Mouse (Mus musculus): ENCODE results near the gene Snip1.

Snip1 gene

DNA sequence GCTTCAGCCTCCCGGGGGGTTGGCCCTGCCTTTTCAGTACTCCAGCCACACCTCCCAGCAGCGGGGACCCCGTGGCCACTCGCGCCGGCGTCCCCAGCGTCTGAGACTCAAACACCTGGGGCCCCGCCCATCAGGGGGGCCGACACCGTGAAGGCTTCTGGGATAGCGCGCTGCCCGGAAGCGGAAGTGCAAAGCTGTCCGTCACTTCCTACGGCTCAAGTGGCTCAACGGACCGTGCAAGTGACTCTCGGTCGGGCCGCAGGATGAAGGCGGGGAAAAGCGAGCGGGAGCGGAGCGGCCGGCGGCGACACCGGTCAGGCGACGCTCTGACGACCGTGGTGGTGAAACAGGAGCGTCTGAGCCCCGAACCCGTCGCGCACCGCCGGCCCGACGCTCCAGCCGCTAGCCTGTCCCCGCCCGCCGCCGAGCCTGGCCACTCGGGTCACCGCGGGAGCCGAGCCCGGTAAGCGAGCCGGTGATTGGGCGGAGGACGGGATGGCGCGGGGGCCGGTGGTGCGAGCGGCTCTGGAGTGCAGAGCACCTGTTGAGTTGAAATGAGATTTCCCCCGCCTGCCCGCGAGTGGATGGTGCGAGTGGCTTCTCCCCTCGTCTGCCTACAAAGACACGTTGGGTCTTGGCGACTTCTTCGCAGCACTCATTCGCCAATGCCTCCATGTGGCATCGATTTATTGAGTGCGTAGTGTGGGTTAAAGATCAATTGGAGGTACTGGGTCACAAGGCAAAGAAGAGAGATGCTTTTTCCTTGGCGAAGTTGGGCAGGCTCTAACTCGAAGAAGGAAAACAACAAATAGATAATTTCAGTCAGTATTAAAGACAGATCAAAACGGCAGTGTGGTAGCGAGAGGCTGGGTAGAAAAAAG lies at the start of gene Snip1:
TSS of gene Snip1 (plus strand) at position 183 of the 881 bp plus-strand sequence.
- DNase-seq (ENCODE audit: low spot score in 2 of 2) = peak; percentile 95

DNA sequence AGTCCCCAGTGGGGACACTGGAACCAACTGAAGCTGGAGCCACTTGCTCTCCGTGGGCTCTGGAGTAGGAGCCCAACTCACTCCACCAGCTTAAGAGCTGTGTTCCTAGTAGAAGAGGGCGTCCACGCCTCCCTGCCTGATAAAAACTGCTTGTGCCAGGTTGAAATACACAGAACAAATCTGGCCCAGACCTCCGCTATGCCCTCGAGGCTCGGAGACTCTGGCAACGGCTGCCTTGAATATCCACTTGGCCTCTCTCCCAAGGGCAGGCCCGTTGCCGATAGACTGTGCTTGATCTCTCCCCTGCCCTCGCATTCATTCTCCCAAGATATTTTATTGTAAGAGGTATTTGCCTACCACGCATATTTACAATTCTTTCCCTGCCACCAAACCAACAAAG lies 49.0 kb upstream of the Snip1 start:
- no peak for DNase-seq (ENCODE audit: low spot score in 2 of 2)

- peak in 1 of 2 experiments; percentile 42 for DNase-seq (ENCODE audit: low spot score in 2 of 2)
Measured at GRCm38 (mm10) chr4:125020780-125021538, 45.5 kb upstream of the Snip1 start.

- DNase-seq (ENCODE audit: low spot score in 2 of 2) = peak; percentile 95 to 96
Measured at GRCm38 (mm10) chr4:125029891-125030614, 36.4 kb upstream of the Snip1 start.

DNA sequence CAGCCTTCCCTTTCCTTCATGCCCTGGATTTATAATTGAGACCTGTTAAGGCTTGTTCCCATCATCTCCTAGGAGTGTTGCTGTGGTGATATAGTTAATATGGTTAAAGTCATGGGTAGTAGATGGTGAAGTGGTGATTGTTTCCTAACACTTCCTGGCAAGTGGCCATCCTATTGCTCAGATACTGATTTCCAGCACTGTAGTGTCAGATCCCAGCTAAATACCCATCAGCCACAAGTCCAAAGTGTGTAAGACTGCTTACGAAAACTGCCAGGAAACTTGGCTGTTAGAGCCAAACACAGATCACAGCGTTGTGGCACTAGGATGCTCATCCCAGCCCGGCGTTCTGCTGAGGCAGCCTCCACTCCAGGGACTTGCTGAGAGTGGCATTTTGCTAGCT lies 32.1 kb upstream of the Snip1 start:
- DNase-seq (ENCODE audit: low spot score in 2 of 2) = no peak

GRCm38 (mm10) chr4:125044454-125044853 lies 22.0 kb upstream of the Snip1 start:
- no peak for DNase-seq (ENCODE audit: low spot score in 2 of 2)

DNA sequence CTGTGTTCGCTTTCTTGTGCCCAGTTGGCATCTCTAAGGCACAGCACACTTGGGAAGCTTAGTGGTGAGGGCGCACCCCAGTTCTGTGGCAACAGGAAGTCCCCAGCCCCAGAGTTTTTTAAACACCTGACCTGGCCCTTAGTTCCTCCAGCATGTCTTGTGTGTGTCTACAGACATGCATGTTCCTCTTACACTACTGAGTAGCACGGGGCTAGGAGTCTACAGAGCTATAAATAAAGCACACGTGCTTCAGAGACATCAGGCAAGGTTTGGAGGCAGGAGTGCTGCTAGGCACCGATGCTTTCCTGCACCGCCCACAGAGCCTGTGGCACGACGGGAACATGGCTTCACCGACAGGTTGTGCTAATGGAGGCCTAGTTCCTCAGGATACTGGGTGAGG lies 11.1 kb upstream of the Snip1 start:
- DNase-seq (ENCODE audit: low spot score in 2 of 2) = peak in 1 of 2 experiments; percentile 33

DNA sequence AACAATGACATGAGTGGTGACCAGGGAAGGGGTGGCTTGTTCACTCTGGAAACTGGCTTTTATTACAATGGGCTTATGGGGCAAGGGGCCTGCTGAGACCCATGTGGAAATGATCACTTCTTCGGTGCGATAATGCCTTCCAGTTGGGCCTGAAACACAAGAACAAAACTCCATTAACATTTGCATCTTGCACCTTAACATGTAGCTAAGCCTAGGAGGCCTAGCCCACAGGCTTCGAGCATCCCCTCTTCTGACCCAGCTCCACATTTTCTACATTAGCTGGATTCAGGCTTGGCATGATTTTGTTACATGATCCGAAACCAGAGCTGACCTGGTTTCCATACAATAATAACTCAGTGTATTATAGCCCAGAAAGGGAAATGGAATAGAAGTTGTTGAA lies 10.0 kb upstream of the Snip1 start:
- DNase-seq (ENCODE audit: low spot score in 2 of 2) = no peak

- DNase-seq (ENCODE audit: low spot score in 2 of 2) = no peak
Measured at GRCm38 (mm10) chr4:125057273-125057672, 9.2 kb upstream of the Snip1 start.

GRCm38 (mm10) chr4:125058033-125058432 lies 8.4 kb upstream of the Snip1 start:
- DNase-seq (ENCODE audit: low spot score in 2 of 2) = no peak

DNA sequence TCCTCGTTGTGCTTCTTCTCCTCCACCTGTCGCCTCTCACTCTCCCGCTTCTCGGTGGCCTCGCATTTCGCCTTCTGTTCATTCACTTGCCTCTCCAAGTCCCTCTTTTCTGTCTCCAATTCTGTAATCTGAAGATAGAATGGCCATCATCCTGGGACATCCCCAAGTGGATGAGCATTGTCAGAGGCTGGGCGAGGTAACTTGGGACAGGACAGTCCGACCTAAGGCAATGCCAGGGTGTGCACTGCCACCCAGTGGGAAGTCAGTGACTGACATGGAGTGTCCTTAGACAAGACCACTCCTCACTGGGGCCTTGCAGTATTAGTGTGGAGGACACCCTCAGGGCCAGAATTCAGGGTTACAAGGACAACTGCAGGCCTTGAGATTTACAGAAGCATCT lies 7.4 kb upstream of the Snip1 start:
- peak; percentile 61 to 71 for DNase-seq (ENCODE audit: low spot score in 2 of 2)

GRCm38 (mm10) chr4:125063829-125064228 lies 2.6 kb upstream of the Snip1 start:
- DNase-seq (ENCODE audit: low spot score in 2 of 2) = no peak

- peak; percentile 48 to 54 for DNase-seq (ENCODE audit: low spot score in 2 of 2)
Measured at GRCm38 (mm10) chr4:125065517-125066307, 760 bp upstream of the Snip1 start, which contains the start of gene Dnali1. TSS of gene Dnali1 (minus strand) at chr4:125065703.

DNA sequence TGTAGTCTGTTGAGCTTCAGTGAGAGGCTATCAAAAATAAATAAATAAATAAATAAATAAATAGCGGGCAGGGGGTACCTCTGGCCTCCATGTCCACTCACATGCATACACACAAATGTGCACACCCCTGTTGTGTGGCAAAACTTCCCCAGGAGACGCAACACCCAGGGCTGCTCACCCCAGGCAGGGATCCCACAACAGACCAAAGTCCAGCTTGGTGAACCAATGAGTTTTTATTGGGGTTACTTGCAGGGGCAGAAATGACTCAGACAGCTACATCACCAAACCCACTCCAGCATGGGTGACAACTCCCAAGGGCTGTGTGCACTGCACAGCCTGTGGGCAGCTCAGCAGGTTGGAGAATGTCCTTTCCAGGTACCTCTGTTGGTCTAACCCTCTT lies 11.2 kb downstream of the Snip1 start:
- DNase-seq (ENCODE audit: low spot score in 2 of 2) = no peak

DNA sequence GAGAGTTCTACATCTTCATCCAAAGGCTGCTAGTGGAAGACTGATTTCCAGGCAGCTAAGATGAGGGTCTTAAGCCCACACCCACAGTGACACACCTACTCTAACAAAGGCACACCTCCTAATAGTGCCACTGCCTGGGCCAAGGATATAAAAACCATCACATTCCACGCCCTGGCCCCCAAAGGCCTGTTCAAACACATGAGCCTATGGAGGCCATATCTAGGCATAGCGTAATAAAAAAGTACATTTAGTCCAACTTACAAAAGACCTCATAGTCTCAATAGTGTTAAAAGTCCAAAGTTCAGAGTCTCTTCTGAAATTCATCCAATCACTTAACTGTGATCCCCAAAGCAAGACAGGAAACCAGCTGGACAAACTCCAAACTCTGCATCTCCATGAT lies 12.2 kb downstream of the Snip1 start:
- DNase-seq (ENCODE audit: low spot score in 2 of 2) = no peak

DNA sequence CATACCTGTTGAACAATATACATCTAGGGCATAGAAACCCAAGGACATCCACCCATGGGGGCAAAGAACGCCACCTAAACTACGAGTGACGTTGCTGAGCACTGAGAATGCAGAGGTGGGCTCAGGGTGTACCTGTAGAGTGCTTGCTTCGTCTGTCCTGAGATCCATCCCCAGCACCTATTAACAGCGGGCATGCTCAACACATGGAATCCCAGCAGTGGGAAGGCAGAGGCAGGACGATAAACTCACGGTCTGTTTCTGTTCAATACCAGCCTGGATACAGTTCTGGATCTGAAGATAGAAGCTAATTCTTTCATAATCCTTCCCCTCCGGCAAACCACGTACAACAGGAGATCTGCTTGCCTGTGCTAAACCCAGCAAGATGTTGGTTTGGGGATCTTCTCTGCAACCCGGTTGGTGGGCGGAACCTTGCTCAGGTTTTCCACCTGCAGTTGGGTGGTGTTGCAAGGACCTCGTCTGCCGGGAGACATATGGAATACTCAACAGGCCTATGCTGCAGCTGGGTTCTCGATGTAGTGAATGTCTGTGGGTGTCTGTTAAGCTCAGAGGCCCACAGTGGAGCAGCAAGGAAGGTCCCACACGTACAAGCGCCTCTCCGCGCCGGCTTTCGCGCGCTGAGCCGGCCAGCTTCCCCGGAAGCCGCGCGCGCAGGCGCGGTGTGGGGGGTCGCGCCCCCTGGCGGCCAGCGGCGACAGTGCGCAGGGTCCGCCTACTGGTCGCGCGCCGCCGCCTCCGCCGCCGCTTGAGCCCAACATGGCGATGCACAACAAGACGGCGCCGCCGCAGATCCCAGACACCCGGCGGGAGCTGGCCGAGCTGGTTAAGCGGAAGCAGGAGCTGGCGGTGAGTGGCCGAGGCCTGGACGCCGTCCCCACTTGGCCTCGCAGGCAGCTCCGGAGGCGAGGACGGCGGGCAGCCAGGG lies 18.2 kb downstream of the Snip1 start, which contains the start of gene Meaf6:
TSS of gene Meaf6 (plus strand) at position 732 of the 943 bp plus-strand sequence.
- peak; percentile 92 to 94 for DNase-seq (ENCODE audit: low spot score in 2 of 2)

DNA sequence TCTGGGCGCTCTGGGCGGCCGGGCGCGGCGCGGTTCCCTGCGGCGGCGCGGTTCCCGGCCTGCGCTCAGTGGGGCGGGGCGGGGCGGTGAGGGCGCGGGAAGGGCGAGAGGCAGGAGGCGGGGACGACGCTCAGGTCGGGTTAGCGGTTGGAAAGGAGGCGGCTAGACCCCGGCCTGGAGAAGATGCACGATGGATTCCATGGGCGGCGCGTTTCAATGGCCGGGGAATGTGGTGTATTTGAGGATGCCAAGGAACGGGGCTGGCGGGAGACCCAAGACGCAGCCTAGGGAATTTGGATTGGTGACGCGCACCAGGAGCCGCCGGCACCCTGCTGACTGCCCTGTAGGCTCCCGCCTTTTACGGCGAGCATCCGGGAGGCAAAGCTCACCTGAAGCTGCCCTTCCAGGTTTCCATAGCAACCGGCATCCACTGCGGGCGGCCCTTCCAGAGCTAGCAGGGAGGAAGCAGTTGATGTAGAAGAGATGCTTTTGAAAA lies 18.9 kb downstream of the Snip1 start:
- DNase-seq (ENCODE audit: low spot score in 2 of 2) = peak; percentile 82 to 87

- no peak for DNase-seq (ENCODE audit: low spot score in 2 of 2)
Measured at GRCm38 (mm10) chr4:125093031-125093430, 26.6 kb downstream of the Snip1 start.

- no peak for DNase-seq (ENCODE audit: low spot score in 2 of 2)
Measured at GRCm38 (mm10) chr4:125096066-125096465, 29.6 kb downstream of the Snip1 start.

DNA sequence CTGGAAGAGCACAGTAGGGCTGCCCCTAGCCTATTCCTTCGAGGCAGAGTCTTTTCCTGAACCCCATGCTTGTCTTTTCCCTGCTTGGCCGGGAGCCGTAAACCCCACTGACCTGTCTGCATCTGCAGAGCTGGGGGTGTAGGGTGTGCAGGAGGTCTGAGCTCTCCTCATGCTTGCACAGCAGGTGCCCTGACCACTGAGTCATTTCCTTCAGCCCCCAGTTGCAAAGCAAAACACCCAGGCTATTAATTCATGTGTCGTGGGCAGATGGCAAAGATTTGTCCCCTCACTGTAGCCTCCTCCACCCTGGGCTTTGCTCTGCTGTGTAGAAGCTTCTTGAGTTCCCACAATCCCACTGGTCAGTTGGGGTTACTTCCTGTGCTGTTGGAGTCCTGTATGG lies 30.9 kb downstream of the Snip1 start:
- no peak for DNase-seq (ENCODE audit: low spot score in 2 of 2)

Measured in right cerebral cortex, postnatal 10 days (tissue).